Mouse (Mus musculus) brain, embryonic 14.5 days (tissue): ENCODE data around the gene Hdhd5.

Source experiments
- CTCF ChIP-seq: fragments of 200-500 bp; IDR thresholded peaks from 2 replicates; pipeline ENCODE4 v1.5.1; 2012; ENCODE audit warnings: inconsistent platforms, mild to moderate bottlenecking, moderate library complexity, borderline replicate concordance; ENCODE audit not compliant: insufficient read depth, insufficient read length; ENCODE audit errors: extremely low read depth
- POLR2A ChIP-seq: fragments of 200-500 bp; IDR thresholded peaks from 2 replicates; pipeline ENCODE4 v1.6.1; 2012; ENCODE audit warnings: mild to moderate bottlenecking, inconsistent platforms, borderline replicate concordance; ENCODE audit not compliant: poor library complexity, insufficient read depth, insufficient read length, severe bottlenecking; ENCODE audit errors: extremely low read depth

DNA sequence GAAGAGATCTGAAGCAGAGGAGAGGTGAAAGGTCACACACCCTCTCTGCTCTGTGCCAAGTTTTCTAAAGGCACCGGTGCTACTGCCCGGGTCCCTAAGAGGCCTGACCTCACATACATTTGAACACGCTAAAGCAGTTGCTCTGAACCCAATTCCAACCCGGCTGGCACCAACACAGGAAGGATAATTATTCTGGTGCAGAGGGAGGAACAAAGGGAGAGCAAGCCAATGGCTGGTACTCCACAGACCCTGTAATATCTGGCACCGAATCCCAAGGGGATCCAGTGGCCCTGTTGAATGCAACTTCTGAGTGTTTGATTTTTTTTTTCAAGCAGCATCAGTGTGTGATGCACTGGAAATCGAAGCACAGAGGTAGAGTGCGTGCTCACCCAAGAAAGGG is 40.1 kb downstream of the Hdhd5 start:
- TF ChIP-seq CTCF: no peak
- TF ChIP-seq POLR2A: no peak
